In genomic region chr12:56820604-56821003, GRCm38 (mm10) we compare ENCODE assay signal across 26 mouse cellular contexts.
DNase-seq lines count a peak whose midpoint lies in the region; ATAC-seq and TF ChIP-seq lines count a peak whose summit lies in the region.
"Had no signal": no experiment of that assay in that cellular context is flagged by ENCODE, and none has a peak within 500 bp of the region (broad histone marks: within the 10 kb centered on the region; RNA-seq: fewer than 3 reads in every experiment).

No protein-coding gene starts in this region.

- 94% methylated on average over 2 of the region's 2 CpGs for WGBS in hindbrain, embryonic 13.5 days
- WGBS in hindbrain, embryonic 12.5 days: 90% methylated on average over 2 of the region's 2 CpGs
- 78% methylated on average over 2 of the region's 2 CpGs for WGBS in lung, embryonic 15.5 days
- 79% methylated on average over 2 of the region's 2 CpGs for WGBS in lung, postnatal 0 days
- WGBS in embryonic facial prominence, embryonic 13.5 days: 86% methylated on average over 2 of the region's 2 CpGs

- H3K9me3 ChIP-seq in hindbrain, embryonic 13.5 days: no peaks in the 10 kb centered on the region
- no peaks in the 10 kb centered on the region for H3K9me3 ChIP-seq in hindbrain, embryonic 12.5 days (replicated peaks)
- no peaks in the 10 kb centered on the region for H3K9me3 ChIP-seq in lung, embryonic 15.5 days
- no peaks in the 10 kb centered on the region for H3K9me3 ChIP-seq in lung, postnatal 0 days (ENCODE audit: low read length)
- no peaks in the 10 kb centered on the region for H3K9me3 ChIP-seq in embryonic facial prominence, embryonic 13.5 days
- H3K9me3 ChIP-seq: embryonic facial prominence, embryonic 12.5 days; forebrain, embryonic 10.5 days; forebrain, embryonic 13.5 days; heart, embryonic 15.5 days; hindbrain, embryonic 10.5 days; hindbrain, embryonic 15.5 days had no signal

- ATAC-seq in hindbrain, embryonic 13.5 days (ENCODE audit: low FRiP score): 0 out of 2 replicates have a peak, but pooled peaks have one; percentile 13
- no peak for ATAC-seq in hindbrain, embryonic 12.5 days (ENCODE audit: low FRiP score)
- ATAC-seq in lung, embryonic 15.5 days (ENCODE audit: borderline replicate concordance, extremely low read depth, low FRiP score, low TSS enrichment): peak; percentile 31; the same call in 1 of the 2 replicates
- no peak for ATAC-seq in lung, postnatal 0 days
- ATAC-seq in embryonic facial prominence, embryonic 13.5 days (ENCODE audit: insufficient number of reproducible peaks, insufficient read depth, low FRiP score, low TSS enrichment, low read depth): peak; percentile 50; the same call in 1 of the 2 replicates
- peak; percentile 39; the same call in 1 of the 2 replicates for ATAC-seq in erythroblast, adult 5-6 weeks (replicated peaks; ENCODE audit: low FRiP score, poor library complexity, severe bottlenecking)
- ATAC-seq: CD4-positive, CD25-positive, alpha-beta regulatory T cell, adult 4 months; forebrain, embryonic 13.5 days; forebrain, embryonic 16.5 days had no signal

- no peak overlapping the region for H3K9ac ChIP-seq in hindbrain, embryonic 13.5 days
- no peak overlapping the region for H3K9ac ChIP-seq in hindbrain, embryonic 12.5 days
- no peak overlapping the region for H3K9ac ChIP-seq in lung, embryonic 15.5 days
- no peak overlapping the region for H3K9ac ChIP-seq in lung, postnatal 0 days (replicated peaks; ENCODE audit: low read depth)
- no peak overlapping the region for H3K9ac ChIP-seq in embryonic facial prominence, embryonic 13.5 days
- H3K9ac ChIP-seq: embryonic facial prominence, embryonic 12.5 days; forebrain, embryonic 13.5 days; heart, embryonic 15.5 days; hindbrain, embryonic 15.5 days had no signal

- DNase-seq in lung, postnatal 0 days (ENCODE audit: low spot score): no peak
- DNase-seq: adrenal gland, adult 2 months; adrenal gland, postnatal 14 days; cerebellum, adult 11 months; cerebellum, adult 2 months; cerebellum, adult 9-11 months; cerebellum, postnatal 25 days; gastrocnemius, postnatal 10 days; gastrocnemius, postnatal 36 days; heart, adult 2 months; heart, postnatal 10 days; heart, postnatal 36 days had no signal

- no peaks in the 10 kb centered on the region for H3K36me3 ChIP-seq in hindbrain, embryonic 13.5 days
- no peaks in the 10 kb centered on the region for H3K36me3 ChIP-seq in hindbrain, embryonic 12.5 days
- H3K36me3 ChIP-seq in lung, embryonic 15.5 days: no peaks in the 10 kb centered on the region
- no peaks in the 10 kb centered on the region for H3K36me3 ChIP-seq in lung, postnatal 0 days (ENCODE audit: insufficient read depth, low read length)
- H3K36me3 ChIP-seq in embryonic facial prominence, embryonic 13.5 days: no peaks in the 10 kb centered on the region
- H3K36me3 ChIP-seq: embryonic facial prominence, embryonic 12.5 days; forebrain, embryonic 10.5 days; heart, embryonic 15.5 days; hindbrain, embryonic 10.5 days; hindbrain, embryonic 15.5 days had no signal

- H3K4me2 ChIP-seq in hindbrain, embryonic 13.5 days: no peak overlapping the region
- no peak overlapping the region for H3K4me2 ChIP-seq in hindbrain, embryonic 12.5 days (replicated peaks)
- H3K4me2 ChIP-seq in lung, embryonic 15.5 days: no peak overlapping the region
- H3K4me2 ChIP-seq in lung, postnatal 0 days (replicated peaks; ENCODE audit: low read depth, low read length): no peak overlapping the region
- H3K4me2 ChIP-seq in embryonic facial prominence, embryonic 13.5 days: no peak overlapping the region
- H3K4me2 ChIP-seq: embryonic facial prominence, embryonic 12.5 days; forebrain, embryonic 13.5 days; heart, embryonic 11.5 days; heart, embryonic 15.5 days; hindbrain, embryonic 15.5 days had no signal

- H3K4me3 ChIP-seq in hindbrain, embryonic 13.5 days: no peak overlapping the region
- H3K4me3 ChIP-seq in hindbrain, embryonic 12.5 days: no peak overlapping the region
- no peak overlapping the region for H3K4me3 ChIP-seq in lung, embryonic 15.5 days
- no peak overlapping the region for H3K4me3 ChIP-seq in lung, postnatal 0 days (ENCODE audit: low read depth, low read length)
- no peak overlapping the region for H3K4me3 ChIP-seq in embryonic facial prominence, embryonic 13.5 days
- H3K4me3 ChIP-seq: embryonic facial prominence, embryonic 12.5 days; forebrain, embryonic 10.5 days; forebrain, embryonic 13.5 days; heart, adult 2 months; heart, embryonic 15.5 days; hindbrain, embryonic 10.5 days; hindbrain, embryonic 15.5 days had no signal

- no peak for TF ChIP-seq EP300 in lung, postnatal 0 days (IDR thresholded peaks at IDR 0.05)

- H3K4me1 ChIP-seq in hindbrain, embryonic 13.5 days (replicated peaks): no peaks in the 10 kb centered on the region
- H3K4me1 ChIP-seq in hindbrain, embryonic 12.5 days: peaks cover 2% of the 10 kb centered on the region; the same call in 1 of the 2 replicates
- H3K4me1 ChIP-seq in lung, embryonic 15.5 days: 0 out of 2 replicates have a peak, but pooled peaks cover 11% of the 10 kb centered on the region
- H3K4me1 ChIP-seq in lung, postnatal 0 days (ENCODE audit: insufficient read depth, low read depth, low read length): no peaks in the 10 kb centered on the region
- peaks cover 12% of the 10 kb centered on the region for H3K4me1 ChIP-seq in embryonic facial prominence, embryonic 13.5 days
- H3K4me1 ChIP-seq: embryonic facial prominence, embryonic 12.5 days; forebrain, embryonic 10.5 days; forebrain, embryonic 13.5 days; heart, embryonic 15.5 days; hindbrain, embryonic 10.5 days; hindbrain, embryonic 15.5 days had no signal

- TF ChIP-seq CTCF in lung, postnatal 0 days (IDR thresholded peaks at IDR 0.05): no peak

- no peaks in the 10 kb centered on the region for H3K27me3 ChIP-seq in hindbrain, embryonic 13.5 days
- H3K27me3 ChIP-seq in hindbrain, embryonic 12.5 days: no peaks in the 10 kb centered on the region
- H3K27me3 ChIP-seq in lung, embryonic 15.5 days: no peaks in the 10 kb centered on the region
- H3K27me3 ChIP-seq in lung, postnatal 0 days (replicated peaks; ENCODE audit: insufficient read depth, low read length): no peaks in the 10 kb centered on the region
- H3K27me3 ChIP-seq in embryonic facial prominence, embryonic 13.5 days: no peaks in the 10 kb centered on the region; the same call in 1 of the 2 replicates
- H3K27me3 ChIP-seq: embryonic facial prominence, embryonic 12.5 days; forebrain, embryonic 13.5 days; heart, embryonic 15.5 days; hindbrain, embryonic 15.5 days had no signal

- no peak overlapping the region for H3K27ac ChIP-seq in hindbrain, embryonic 13.5 days
- no peak overlapping the region for H3K27ac ChIP-seq in hindbrain, embryonic 12.5 days
- no peak overlapping the region for H3K27ac ChIP-seq in lung, embryonic 15.5 days
- no peak overlapping the region for H3K27ac ChIP-seq in lung, postnatal 0 days (ENCODE audit: low read length)
- H3K27ac ChIP-seq in embryonic facial prominence, embryonic 13.5 days: no peak overlapping the region
- H3K27ac ChIP-seq: embryonic facial prominence, embryonic 12.5 days; forebrain, embryonic 10.5 days; forebrain, embryonic 13.5 days; heart, adult 2 months; heart, embryonic 15.5 days; hindbrain, embryonic 10.5 days; hindbrain, embryonic 15.5 days had no signal

Comparison
In these comparisons a context has a peak if more than half of its experiments do, and no peak if none do; other contexts are left out.
1. ATAC-seq: peak in hindbrain, embryonic 13.5 days (single experiment), lung, embryonic 15.5 days (single experiment), embryonic facial prominence, embryonic 13.5 days (single experiment) and erythroblast, adult 5-6 weeks (single experiment); none in hindbrain, embryonic 12.5 days (single experiment) and lung, postnatal 0 days (single experiment).